Mouse (Mus musculus) liver, embryonic 14.5 days (tissue): ENCODE data around the gene Parvg.

ENCODE experiments used
- CTCF ChIP-seq: IDR thresholded peaks from 2 replicates; pipeline ENCODE4 v1.5.1; 2016; ENCODE audit warnings: antibody characterized with exemption, low read depth, control low read depth
- EP300 ChIP-seq: IDR thresholded peaks from 2 replicates; pipeline ENCODE4 v1.6.1; 2016; ENCODE audit warnings: antibody characterized with exemption, low read depth

GRCm38 (mm10) chr15:84366574-84366989 lies 42.8 kb downstream of the Parvg start:
- TF ChIP-seq CTCF (no peak), EP300 (no peak)
